Mouse (Mus musculus): Measurements from ENCODE around the gene 2700049A03Rik. TPM values are rescaled to one million over a fixed set of nuclear protein-coding genes. Genes with fewer than 3 reads are reported as not detected.
A peak's percentile ranks its signal among the peaks of the same experiment; 100 is the strongest.

The 2700049A03Rik gene
- polyA plus RNA-seq, 1 experiment from 2014 or later: 13.9 TPM

DNA sequence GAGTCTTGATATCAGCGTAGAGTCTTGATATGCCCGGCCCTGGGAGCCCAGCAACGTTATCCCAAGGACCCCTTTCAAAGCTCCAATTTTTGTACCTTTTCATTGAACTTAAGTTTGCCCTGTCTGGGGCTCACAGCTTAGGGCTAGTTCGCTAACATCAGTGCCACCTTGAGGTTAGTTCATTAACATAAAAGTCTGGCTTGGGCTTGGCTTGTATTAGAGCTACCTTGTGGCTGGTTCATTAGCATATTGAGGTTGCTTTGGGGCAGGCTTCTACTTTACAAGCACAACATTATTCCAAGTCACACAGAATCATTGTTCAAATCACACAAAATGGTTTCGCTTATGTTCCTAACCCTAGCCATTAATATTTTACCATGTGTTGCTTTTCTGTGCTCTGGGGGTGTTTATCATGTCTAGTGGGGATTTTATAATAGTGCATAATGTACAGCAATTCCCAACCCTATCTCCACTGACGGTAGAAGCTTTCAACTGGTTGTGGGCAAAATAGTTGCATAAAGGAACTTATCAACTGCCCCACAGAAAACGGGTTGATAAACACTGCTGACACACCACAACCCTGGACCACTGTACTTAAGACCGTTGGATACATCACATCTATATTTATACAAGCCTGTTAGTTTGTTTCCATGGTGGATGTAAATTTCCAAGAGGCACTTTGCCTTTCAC is 139.4 kb downstream of the 2700049A03Rik start:
- 81% methylated on average over 8 of the region's 8 CpGs for WGBS
- H3K4me2 ChIP-seq (replicated peaks): no peak overlapping the region
- H3K4me3 ChIP-seq (replicated peaks; ENCODE audit: low read length): no peak overlapping the region
- peaks cover 12% of the 10 kb centered on the region for H3K4me1 ChIP-seq (replicated peaks; ENCODE audit: control insufficient read depth, insufficient read depth, low read length)
- no peaks in the 10 kb centered on the region for H3K27me3 ChIP-seq (ENCODE audit: control insufficient read depth, insufficient read depth, low read length)
- H3K27ac ChIP-seq: no peak overlapping the region
- H3K9ac ChIP-seq: no peak overlapping the region
- DNase-seq (ENCODE audit: low spot score) (no peak), ATAC-seq (ENCODE audit: low FRiP score) (no peak)
- no peaks in the 10 kb centered on the region for H3K36me3 ChIP-seq (replicated peaks; ENCODE audit: control insufficient read depth, insufficient read depth)
- H3K9me3 ChIP-seq (ENCODE audit: control insufficient read depth, low read length): no peaks in the 10 kb centered on the region

DNA sequence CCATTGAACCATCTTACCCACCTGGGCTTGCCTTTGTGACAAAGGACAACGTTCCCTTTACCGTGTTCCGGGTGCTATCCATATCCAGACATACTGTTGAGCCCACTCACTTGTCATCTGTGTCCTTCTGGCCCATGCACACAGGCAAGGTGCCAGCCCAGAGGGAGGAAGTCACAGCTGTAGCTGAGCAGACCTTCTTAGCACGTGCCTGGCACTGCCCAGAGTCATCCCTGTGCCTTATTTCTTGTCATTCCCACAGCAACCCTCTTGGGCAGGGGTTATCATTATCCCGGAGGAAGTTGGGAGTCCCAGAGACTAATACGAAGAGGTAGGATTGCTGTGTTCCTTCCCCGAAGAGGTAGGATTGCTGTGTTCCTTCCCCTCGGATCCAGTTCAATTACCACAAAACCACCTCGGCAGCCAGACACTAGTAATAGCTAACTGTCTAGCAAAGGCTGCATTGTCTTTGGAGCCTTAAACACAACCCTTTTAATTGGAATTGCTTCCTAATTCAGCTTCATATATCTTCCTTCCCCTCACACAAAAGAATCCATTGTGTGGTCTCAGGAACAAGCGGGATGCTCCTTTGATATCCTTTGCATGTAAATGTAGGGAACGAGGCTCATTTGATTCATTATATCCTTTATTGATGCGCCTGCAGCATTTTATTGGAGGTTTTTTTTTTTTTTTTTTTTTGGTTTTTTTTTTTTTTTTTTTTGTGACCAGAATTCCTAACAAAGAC is 143.0 kb downstream of the 2700049A03Rik start:
- peak overlapping the region; percentile 57 for H3K27ac ChIP-seq
- H3K9me3 ChIP-seq (ENCODE audit: control insufficient read depth, low read length): peaks cover 7% of the 10 kb centered on the region
- WGBS: 32% methylated on average over 12 of the region's 12 CpGs
- no peaks in the 10 kb centered on the region for H3K36me3 ChIP-seq (replicated peaks; ENCODE audit: control insufficient read depth, insufficient read depth)
- H3K27me3 ChIP-seq (ENCODE audit: control insufficient read depth, insufficient read depth, low read length): no peaks in the 10 kb centered on the region
- H3K4me1 ChIP-seq (replicated peaks; ENCODE audit: control insufficient read depth, insufficient read depth, low read length): peaks cover 12% of the 10 kb centered on the region
- DNase-seq (ENCODE audit: low spot score) (no peak), ATAC-seq (ENCODE audit: low FRiP score) (no peak; the same call in 1 of the 2 replicates)
- H3K9ac ChIP-seq: 0 out of 2 replicates have a peak overlapping the region, but pooled peaks have one; percentile 6
- 0 out of 2 replicates have a peak overlapping the region, but pooled peaks have one; percentile 10 for H3K4me2 ChIP-seq (replicated peaks)
- no peak overlapping the region for H3K4me3 ChIP-seq (replicated peaks; ENCODE audit: low read length)

GRCm38 (mm10) chr12:71281201-71281768 is 144.6 kb downstream of the 2700049A03Rik start:
- H3K27ac ChIP-seq: no peak overlapping the region
- no peak overlapping the region for H3K9ac ChIP-seq
- no peaks in the 10 kb centered on the region for H3K27me3 ChIP-seq (ENCODE audit: control insufficient read depth, insufficient read depth, low read length)
- DNase-seq (ENCODE audit: low spot score): no peak
- peaks cover 7% of the 10 kb centered on the region for H3K9me3 ChIP-seq (ENCODE audit: control insufficient read depth, low read length)
- no peak overlapping the region for H3K4me3 ChIP-seq (replicated peaks; ENCODE audit: low read length)
- H3K4me2 ChIP-seq (replicated peaks): no peak overlapping the region
- 88% methylated on average over 12 of the region's 12 CpGs for WGBS
- no peak for ATAC-seq (ENCODE audit: low FRiP score)
- H3K36me3 ChIP-seq (replicated peaks; ENCODE audit: control insufficient read depth, insufficient read depth): no peaks in the 10 kb centered on the region
- H3K4me1 ChIP-seq (replicated peaks; ENCODE audit: control insufficient read depth, insufficient read depth, low read length): peaks cover 12% of the 10 kb centered on the region

DNA sequence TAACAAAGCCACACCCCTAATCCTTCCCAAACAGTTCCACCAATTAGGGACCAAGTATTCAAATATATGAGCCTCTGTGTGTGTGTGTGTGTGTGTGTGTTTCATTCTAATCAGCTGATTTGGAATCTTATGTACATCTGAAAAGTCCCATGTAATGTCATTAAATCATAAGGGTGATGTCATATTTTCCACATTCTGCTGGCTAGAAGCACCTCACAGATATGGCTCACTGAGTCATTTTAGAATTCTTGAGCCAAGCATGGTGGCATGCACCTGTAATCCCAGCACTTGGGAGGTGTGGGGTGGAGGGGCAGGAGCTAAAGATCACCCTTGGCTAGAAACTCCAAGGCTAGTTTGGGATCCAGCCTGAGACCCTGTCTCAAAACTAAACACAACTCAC is 148.8 kb downstream of the 2700049A03Rik start:
- Histone ChIP-seq H3K9ac (no peak overlapping the region), H3K36me3 (replicated peaks; ENCODE audit: control insufficient read depth, insufficient read depth) (no peaks in the 10 kb centered on the region), H3K9me3 (ENCODE audit: control insufficient read depth, low read length) (peaks cover 7% of the 10 kb centered on the region), H3K4me2 (replicated peaks) (no peak overlapping the region), H3K27me3 (ENCODE audit: control insufficient read depth, insufficient read depth, low read length) (no peaks in the 10 kb centered on the region), H3K27ac (no peak overlapping the region), H3K4me1 (replicated peaks; ENCODE audit: control insufficient read depth, insufficient read depth, low read length) (peaks cover 1% of the 10 kb centered on the region; the same call in 1 of the 2 replicates), H3K4me3 (replicated peaks; ENCODE audit: low read length) (no peak overlapping the region)
- no peak for ATAC-seq (ENCODE audit: low FRiP score)
- DNase-seq (ENCODE audit: low spot score): no peak

- Histone ChIP-seq H3K27ac (no peak overlapping the region), H3K4me2 (replicated peaks) (no peak overlapping the region), H3K27me3 (ENCODE audit: control insufficient read depth, insufficient read depth, low read length) (no peaks in the 10 kb centered on the region), H3K9me3 (ENCODE audit: control insufficient read depth, low read length) (no peaks in the 10 kb centered on the region), H3K4me3 (replicated peaks; ENCODE audit: low read length) (no peak overlapping the region), H3K4me1 (replicated peaks; ENCODE audit: control insufficient read depth, insufficient read depth, low read length) (peaks cover 9% of the 10 kb centered on the region), H3K36me3 (replicated peaks; ENCODE audit: control insufficient read depth, insufficient read depth) (no peaks in the 10 kb centered on the region), H3K9ac (no peak overlapping the region)
- ATAC-seq (ENCODE audit: low FRiP score) (peak; percentile 34; the same call in 1 of the 2 replicates), DNase-seq (ENCODE audit: low spot score) (no peak)
- WGBS: 46% methylated on average over 2 of the region's 2 CpGs
Measured at GRCm38 (mm10) chr12:71290460-71290859, 153.8 kb downstream of the 2700049A03Rik start.

Other genes with a start within 250 kb of the 2700049A03Rik start
- 220 and 224 TPM in 2 replicates for gene Actr10, start 199.0 kb upstream of the 2700049A03Rik start, polyA plus RNA-seq (2014; fragmentation: Nextera tagmentation; extraction: Ambion mirVana)
- 488 and 564 TPM in 2 replicates for gene Psma3, start 162.2 kb upstream of the 2700049A03Rik start, polyA plus RNA-seq (2014; fragmentation: Nextera tagmentation; extraction: Ambion mirVana)
- gene Arid4a, start 120.9 kb upstream of the 2700049A03Rik start, polyA plus RNA-seq (2014; fragmentation: Nextera tagmentation; extraction: Ambion mirVana): 36.9 and 39.1 TPM in 2 replicates
- not detected in 2 replicates for gene Tomm20l, start 25.4 kb upstream of the 2700049A03Rik start, polyA plus RNA-seq (2014; fragmentation: Nextera tagmentation; extraction: Ambion mirVana)
- gene Timm9, start 164 bp upstream of the 2700049A03Rik start, polyA plus RNA-seq (2014; fragmentation: Nextera tagmentation; extraction: Ambion mirVana): 114 and 116 TPM in 2 replicates
- 29.8 and 33.1 TPM in 2 replicates for gene Dact1, start 173.0 kb downstream of the 2700049A03Rik start, polyA plus RNA-seq (2014; fragmentation: Nextera tagmentation; extraction: Ambion mirVana)